Mouse (Mus musculus) heart, adult 18-20 months (tissue): ENCODE measurements around the gene Evi5. TPM values are rescaled to one million over a fixed set of nuclear protein-coding genes. Genes with fewer than 3 reads are reported as not detected.
A peak's percentile ranks its signal among the peaks of the same experiment; 100 is the strongest.

ENCODE experiments used
- DNase-seq, 2 experiments: peaks; one replicate each; pipeline ENCODE4 v3.0.0; 2021 to 2022; ENCODE audit warnings: mixed read lengths in 1 of 2
- total RNA-seq, 2 experiments: library from RNA; stranded (reverse); gene quantifications; 2 replicates each; pipeline ENCODE4 v1.2.3; 2021

The Evi5 gene
- total RNA-seq, 2 experiments from 2014 or later = 18.4 to 18.9 TPM

DNA sequence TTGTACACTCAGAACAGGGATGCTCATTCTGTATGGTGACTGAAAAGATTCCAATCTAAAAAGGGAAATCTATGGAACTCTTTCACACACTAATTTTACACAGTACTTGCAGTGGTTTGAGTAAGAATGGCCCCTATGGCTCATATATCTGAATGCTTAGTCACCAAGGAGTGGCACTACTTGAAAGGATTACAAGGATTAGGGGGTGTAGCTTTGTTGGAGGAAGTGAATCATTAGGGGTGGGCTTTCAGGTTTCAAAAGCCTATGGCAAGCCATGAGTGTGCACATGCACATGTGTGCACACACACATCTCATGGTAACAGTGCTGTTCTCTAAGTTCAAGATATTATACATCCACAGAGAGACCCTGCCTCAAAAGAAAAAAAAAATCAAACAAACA, 72.3 kb downstream of the Evi5 start:
- no peak for DNase-seq

DNA sequence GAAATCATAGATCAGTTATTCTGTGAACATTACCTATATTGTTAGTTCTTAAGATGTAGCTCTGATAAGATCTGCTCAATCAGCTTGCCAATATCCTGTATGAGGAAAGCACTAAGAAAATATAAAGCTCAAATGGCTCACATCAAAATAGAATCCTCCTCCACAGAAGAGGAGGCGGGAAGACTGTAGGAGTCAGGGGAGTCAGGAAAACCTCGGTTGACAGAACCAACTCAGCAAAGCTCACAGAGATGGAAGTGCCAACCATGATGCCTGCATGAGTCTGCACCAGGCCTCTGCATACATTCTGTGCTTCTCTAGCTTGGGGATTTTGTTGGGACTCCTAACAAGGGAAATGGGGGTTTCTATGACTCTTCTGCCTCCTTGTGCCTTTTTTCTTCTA, 73.7 kb downstream of the Evi5 start:
- no peak for DNase-seq

DNA sequence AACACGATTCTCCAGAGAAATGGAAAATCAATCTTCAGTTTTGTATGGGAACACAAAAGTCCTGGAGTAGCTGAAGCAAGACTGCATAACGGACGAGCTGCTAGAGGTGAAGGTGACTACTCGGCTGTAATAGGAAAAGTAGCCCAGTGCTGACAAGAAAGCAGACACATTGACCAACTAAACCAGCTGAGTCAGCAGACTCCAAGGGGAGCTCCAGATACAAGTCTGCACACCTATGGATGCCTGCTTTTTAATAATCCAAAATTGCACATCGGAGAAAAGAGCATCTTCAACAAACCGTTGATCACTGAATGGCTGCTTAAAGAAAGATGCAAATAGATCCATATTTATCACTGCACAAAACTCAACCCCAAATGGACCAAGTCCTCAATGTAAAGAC, 76.6 kb downstream of the Evi5 start:
- DNase-seq = no peak

DNA sequence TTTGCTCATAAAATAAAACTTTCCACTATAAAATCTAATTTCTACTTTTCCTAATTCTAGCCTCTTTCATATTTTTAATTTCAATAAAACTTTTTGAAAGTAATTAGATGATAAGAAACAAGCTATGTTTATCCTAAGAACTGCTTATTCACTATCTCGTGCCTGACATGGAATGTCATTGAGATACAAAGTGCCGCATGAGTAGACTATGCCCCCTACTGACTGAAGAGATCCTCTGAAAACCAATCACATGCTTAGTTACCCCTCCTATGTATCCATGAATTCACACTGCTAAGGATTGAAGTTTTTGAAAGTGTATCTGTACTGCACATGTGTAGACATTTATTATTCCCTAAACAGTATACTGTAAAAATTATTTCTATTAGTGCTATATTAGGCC, 81.0 kb downstream of the Evi5 start:
- no peak for DNase-seq

DNA sequence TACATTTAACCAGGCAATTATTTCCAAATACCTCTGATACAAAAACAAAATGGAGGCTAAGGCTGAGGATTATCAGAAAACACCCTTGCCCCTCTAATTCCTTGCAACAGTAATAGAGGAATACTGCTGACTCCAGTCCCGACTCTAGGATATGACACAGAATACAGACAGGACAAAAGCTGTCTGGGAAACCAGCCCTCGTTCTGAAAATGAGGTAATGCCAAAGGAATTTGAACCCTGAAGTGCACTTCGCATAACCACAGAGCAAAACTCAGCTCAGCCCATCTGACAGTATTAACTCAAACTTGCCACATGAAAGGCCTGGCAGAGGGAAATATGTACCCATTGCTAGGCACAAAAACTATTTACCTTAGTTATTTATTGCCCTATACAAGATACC, 81.6 kb downstream of the Evi5 start:
- DNase-seq = peak; percentile 45 to 49

DNA sequence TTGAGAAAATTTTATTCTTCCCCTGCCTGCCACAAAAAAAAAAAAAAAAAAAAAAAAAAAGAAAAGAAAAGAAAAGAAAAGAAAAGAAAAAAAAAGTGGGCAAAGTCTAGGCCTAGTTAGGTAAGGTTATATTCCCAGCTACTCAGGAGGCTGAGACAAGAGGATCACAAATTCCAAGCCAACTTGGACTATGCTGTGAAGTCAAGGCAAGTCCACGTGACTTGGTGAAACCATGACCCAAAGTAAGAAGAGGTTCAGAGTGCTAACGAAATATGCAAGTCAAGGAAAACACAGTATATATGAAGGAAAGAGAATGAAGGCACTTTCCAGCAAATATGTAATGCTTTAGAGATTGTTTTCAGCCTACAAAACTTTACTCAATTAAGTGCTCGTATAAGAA, 82.4 kb downstream of the Evi5 start:
- no peak for DNase-seq

DNA sequence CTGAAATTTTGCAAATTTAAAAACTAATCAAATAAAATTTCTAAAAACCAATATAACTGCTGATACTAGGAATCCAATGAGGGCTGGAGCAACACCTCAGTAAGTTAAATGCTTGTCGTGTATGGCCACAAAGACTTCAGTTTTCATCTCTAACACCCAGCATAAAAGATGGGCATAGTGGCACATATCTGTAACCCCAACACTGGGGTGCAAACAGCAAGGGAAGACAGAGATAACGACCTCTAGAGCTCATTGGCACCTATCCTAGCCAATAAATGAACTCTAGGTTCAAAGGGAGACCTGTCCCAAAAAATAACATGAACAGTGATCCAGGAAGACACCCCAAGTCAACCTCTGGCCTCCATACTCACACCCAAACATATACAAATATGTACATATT, 82.9 kb downstream of the Evi5 start:
- DNase-seq = no peak

DNA sequence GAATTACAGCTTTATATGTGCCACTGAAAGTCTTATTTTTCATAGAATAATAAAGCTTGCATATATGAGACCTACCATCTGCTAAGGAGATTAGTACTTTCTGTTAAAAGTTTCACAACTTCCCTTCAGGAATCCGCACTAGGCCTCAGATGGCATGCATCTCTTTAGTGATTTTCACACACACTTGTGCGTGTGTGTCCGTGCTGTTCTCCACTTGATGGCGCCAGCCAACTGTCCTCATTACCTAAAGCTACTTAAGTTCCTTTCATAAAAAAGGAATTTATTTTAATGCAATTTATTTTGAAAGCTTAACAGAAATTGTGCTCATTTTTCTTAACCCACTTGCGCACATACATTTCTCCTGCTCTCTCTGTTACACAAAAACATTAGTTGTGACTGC, 85.4 kb downstream of the Evi5 start:
- peak in 1 of 2 experiments; percentile 19 for DNase-seq

DNA sequence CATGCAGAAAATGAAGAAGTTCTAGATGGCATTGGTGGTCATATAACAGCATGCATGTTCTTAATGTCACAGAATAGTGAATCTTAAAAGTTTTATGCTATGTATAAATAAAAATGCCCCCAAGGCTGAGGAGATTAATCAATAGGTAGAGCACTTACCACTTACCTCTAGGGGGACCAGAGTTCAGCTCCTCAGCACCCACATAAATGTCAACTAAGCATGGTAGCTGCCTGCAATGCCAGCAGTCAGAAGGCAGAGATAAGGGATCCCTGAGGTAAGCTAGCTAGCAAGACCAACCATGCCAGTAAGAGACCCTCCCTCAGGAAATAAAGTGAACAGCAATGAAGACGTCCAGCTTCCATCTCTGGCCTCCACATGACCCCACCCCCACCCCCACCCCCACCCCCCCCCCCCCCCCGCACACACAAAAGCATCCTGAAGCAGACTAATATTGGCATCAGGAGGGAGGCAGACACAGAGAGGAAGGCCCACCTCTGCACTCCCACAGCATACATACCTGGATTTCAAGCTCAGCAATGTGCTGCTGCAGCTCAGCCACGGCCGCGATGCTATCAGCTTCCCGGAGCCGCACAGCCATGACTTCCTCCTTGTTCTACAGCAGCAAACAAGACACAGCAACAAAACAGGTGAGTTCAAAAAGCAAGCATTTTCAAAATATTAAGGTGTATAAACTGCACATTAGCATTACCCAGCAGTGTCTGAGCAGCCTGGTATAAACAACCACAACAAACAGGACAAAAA, 87.0 kb downstream of the Evi5 start:
- DNase-seq = no peak

DNA sequence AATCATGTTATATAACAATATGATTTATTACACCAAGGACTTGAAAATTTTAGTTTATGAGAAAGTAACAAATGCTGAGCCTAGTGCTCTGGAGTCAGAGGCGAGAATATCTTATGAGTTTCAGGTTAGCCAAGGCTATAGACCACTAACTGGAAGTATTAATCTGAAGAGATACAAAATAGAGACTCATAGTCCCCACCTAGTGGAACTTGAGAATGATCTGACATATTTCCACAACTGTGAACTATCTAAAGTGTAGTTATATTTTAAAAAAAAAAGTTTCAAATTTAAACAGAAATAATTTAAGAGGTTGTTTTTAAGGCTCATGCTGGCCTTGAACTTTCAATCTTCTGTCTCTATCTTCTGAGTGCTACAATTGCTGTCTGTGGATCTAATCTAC, 92.5 kb downstream of the Evi5 start:
- DNase-seq = no peak

DNA sequence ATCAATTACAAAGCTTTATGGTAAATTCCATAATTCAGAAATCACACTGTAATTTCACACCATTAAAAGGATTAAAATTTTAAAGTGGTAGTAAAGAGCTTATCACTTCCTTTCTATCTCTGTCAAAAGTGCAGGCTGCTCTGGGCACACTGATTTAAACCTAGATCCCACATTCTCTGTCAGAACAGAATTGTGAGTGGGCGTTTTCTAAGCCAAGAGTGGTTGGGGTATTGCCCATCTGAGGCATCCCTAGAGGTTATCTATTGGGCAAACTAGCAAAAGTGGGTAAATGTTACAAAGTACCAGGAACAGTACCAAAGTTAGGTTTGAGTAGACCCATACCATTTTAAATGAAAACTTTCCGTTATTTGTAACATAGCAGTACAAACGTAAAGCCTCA, 96.1 kb downstream of the Evi5 start:
- no peak for DNase-seq

DNA sequence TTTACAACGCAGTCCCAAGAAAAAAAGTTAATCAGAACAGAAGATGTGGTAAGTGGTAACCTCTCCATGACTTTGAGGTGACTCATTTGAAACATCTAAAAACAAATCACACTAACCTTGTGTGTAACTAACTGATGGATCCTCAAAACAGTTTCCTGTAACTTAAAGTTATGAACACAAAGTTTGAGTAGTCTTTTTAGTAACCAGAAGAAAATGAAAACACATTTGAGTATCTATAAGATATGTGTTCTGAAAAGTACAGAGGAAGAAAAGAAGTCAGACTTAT, 97.4 kb downstream of the Evi5 start:
- no peak for DNase-seq

DNA sequence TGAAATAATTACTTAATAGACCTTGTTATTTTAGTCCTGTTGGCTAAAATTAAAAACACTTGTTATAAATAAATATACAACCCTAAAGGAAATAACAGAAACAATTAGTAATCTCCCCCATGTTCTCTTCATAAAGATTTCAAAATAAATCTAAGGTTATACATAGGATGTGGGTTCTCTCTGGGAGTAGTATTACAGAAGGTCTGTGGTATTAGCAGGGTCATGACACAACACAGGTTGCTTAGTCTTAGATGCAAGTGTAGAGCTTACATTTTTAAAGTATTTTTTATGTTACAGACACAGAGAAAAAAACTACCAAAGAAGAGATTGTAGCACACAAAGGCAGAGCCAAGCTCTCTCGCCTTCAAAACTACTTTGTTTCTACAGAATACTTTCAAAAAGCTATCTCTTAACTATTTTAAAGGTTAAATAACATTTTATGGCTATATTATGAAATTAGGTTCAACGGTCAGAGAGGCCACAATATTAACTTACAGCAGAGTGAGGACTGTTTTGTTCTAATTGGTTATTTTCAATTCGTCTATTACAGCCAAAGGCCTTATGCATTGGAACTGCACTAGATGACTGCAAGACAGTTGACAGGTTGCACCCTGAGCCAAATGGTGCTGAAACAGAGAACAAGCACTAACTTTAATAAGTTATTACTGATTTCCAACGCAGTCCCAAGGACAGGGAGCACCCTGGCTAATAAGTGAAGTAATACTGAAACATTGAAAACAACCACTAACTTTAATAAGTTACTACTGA, 97.9 kb downstream of the Evi5 start:
- DNase-seq = no peak

DNA sequence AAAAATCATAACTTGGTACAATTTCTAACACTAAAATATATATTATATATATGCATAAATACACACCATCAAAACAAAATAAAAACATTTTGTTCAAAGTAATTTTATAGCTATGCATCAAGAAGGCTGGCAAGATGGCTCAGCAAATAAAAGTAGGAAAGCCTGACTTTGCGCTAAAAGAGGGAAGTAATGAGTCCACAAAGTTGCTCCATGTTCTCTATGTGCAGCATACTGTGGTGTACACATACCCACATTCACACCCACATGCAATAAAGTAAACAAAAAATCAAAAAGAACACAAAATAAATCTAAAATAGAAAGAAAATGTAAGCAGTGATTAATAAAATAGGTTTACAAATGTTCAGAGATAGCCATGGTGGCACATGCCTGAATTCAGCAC, 99.0 kb downstream of the Evi5 start:
- no peak for DNase-seq

DNA sequence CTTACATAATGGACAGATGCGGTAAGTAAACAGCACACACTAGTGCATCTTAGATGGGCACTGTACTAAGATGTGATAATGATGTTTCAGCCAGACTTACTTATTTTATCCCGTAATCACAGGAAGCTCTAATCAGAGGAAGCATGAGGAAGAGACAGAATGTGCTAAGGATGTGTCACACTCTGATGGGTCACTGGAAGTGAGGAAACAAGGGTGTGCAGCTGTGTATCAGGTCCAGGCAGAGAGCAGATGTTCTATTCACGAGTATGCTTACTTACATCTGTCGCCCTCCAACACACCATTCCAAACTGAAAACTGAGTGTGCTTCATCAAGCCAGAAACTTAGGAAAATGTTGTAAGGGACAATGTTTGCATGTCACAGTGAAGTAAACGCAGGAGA, 102.9 kb downstream of the Evi5 start:
- DNase-seq = no peak

DNA sequence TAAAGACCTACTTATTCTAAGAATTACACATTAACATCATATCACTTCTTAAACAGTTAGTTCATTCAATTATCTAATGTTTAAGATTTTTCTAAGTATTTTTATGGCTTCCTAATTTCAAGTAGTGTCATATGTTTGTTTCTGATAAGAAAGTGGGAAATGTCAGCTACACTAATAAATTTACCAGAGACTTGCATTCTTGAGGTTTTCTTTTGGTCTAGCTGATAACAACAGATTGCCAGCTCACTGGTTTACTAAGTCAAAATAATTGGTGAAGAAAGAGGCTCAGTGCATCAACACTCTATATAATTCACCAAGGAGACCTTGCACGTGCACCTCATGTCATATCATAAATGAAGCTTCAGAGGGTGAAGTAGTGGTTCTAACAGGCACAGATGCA, 106.7 kb downstream of the Evi5 start:
- no peak for DNase-seq

DNA sequence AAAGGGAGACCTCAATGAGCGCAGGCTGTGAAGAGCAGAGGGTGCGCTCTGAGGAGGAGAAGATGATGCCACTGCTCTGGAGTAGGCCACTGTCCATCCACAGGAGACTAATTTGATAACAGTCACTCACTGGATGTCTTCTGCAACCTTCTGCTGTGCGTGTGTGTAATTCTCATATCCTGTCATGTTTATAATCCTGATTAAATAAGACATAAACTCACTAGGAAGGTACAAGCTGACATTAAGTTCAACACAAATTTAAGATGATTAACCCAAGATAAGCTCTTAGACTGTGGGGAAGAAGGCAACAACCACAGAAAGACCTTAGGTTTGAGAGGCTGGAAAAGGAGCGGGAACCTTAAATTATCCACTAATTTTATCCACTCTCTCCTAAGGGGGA, 109.0 kb downstream of the Evi5 start:
- DNase-seq = no peak

DNA sequence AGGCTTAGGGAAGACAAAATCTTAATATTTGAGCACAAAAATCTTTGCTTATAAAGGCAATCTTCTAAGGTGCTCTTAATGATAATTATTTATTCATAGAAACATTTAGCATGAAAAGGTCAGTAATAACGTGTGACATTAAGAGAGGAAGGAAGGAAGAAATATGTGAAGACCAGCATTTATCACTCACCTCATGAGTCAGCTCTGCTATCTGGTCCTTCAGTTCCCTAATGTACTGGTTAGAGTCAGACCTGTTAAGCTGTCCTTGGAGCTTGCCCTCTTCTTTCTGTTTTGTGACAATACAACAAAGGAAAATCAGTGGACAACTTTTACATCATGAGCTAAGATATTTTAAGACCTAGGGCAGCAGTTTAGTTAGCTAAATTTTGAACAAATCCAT, 110.4 kb downstream of the Evi5 start:
- DNase-seq = no peak

DNA sequence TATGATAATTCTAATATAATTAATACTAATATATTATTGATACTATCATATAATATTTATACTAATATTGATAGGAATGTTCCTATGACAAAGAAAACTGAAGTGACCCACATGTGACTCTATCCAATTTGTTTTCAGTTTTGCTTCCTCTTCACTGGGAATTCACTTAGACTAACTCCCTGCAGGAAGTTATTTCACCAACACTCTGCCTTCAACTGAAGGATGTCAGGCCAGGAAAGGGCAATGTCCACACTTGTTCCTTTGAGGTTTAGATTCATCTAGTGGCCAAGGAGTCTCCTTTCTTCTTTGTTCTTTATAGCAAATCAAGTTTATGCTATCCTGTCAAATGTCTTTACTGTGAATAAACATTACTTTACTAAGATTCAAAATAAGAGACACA, 111.2 kb downstream of the Evi5 start:
- DNase-seq = no peak

DNA sequence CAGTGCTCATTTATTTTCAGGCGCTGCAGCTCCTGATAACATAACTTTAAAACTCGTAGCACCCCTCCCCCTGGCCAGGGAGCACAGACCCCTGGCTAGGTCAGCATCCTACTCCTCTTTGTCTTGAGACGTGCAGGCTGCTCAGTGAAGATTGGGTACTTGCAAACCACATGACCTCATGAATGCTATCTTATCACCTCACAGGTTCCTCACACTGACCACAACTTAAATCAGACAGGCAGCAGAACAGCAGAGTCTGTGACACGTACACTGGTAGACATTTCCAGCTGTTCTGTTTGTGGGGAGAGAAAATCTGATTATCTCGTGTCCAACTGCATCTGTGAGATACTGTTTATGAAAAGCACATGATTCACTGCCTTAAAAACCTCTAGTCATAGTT, 115.8 kb downstream of the Evi5 start:
- no peak for DNase-seq

DNA sequence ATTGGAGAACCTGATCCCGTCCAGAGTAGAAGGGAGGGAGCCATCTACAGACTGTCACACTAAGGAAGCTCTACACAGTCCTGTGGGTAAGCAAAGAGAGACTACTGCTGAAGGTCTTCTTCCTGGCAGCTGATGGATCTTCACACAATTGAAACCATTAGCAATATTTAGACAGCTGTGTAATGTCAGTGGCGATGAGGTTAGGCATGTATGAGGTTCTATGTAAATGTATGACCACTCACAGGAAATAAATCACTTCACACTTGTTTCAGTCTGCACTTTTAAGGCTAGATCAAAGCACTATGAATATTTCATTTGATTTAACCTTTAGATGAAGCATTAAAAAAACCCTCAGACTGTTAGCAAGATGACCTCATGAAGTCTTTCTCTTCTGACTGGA, 118.8 kb downstream of the Evi5 start:
- no peak for DNase-seq

DNA sequence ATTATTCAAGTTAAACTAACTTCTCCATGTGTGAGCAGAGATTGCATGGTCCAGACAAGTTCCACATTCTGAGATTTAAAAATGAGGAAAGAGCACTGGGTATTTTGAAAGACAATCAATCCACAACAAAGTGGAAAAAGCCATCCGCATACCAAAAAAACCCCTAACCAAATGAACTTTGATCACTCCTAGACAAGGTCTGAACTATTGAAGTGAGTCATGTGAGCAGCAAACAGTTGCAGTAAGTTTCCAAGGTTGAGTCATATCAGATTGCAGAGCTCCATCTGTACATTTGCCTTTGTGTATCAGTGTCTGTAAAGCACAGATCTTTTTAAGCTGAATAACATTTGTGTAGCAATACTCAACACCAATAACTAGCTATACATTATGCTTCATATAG, 120.2 kb downstream of the Evi5 start:
- no peak for DNase-seq

DNA sequence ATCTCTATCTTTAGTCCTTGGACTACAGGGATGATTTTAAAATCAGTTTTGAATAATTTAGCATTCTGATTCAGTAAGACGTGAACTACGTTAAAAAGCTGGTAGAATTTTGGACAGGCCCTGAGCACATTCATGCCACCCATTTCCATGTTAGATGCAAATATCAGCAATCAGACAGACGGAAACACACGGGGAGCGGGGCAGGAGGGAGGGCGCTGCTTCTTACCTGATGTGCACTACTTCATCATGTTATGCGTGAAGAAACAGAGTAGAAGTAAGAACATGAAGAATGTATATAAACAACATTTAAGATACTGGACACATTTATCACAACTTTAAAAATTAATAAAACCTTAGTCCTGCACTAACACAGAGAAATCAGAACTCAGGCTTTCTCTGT, 121.3 kb downstream of the Evi5 start:
- no peak for DNase-seq

DNA sequence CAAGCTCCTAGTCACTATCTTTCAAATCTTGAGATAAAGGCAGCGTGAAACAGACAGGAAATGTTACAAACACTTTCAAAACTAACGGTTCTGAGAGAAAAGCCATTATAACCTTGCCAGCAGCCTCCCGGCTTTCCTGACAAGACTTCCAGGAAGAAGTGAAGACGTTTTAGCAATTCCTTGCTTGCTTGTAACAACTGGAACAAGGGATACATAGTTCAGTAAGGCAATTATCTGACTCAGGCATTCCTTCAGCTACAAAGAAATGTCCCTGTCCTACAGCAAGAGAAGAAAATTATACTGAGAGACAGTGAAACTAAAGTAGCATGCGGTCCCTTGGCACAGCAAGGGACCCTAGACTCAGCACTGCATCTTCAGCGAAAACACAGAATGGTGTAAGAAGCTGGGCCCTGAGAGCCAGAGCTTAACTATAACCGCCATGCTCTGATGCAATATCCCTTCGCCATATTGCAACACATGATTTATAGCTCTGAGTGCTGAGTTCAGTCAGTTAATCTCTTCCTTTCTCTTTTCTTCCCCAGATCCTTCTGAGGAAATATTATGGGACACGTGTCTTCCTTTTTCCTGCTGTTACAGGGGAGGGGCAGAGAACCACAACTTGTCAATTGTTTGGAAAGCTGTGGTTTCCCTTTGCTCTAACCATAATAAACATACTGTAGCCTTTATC, 125.5 kb downstream of the Evi5 start:
- DNase-seq = no peak
